Mouse (Mus musculus) layer of hippocampus, postnatal 36 days (tissue): ENCODE data around the gene Dbf4. TPM values are rescaled to one million over a fixed set of nuclear protein-coding genes. Genes with fewer than 3 reads are reported as not detected.
A peak's percentile ranks its signal among the peaks of the same experiment; 100 is the strongest.

Source experiments
- DNase-seq, 2 experiments: peaks; one replicate each; pipeline ENCODE4 v3.0.0; 2022
- total RNA-seq, 2 experiments: library from RNA; stranded (reverse); gene quantifications; 2 replicates each; pipeline ENCODE4 v1.2.3; 2021

Gene Dbf4
- total RNA-seq, 2 experiments from 2014 or later = 1.4 to 1.6 TPM

DNA sequence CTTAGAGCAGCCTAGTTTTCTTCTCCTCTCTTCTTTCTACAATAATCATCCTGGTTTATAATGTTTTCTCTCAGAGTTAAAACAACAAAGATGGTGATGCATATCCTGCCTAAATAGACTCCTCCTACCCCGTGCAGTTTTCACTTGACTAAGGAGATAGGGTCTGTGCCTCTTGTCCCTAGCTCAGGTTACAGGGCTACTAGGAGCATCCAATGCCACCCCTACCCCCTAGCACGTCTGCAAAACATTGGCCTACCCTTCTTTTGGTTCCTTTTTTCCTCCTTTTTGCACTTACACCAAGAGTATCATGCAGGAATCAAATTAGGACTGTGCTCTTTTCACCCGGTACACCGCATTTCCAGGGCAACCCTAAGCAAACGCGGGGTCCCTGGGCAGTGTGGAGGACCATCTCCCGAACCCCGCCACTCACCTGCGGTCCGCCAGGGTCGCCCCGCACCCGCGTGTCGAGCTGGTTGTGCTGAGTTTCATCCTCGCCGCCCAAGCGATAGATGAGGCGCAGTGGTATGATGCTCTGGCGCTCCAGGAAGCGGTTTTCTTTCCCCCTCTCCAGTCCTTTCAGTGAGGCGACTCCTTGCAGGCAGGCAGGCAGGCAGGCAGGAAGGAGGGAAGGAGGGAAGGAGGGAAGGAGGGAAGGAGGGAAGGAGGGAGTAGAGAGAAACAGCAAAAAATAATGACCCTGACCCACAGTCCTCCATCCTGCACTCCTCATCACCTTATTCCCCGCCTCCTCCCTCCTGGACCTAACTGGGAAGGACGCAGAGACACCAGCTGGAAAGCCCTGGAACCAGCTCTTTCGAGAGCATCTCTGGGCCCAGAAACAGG lies 55.5 kb downstream of the Dbf4 start:
- DNase-seq = peak; percentile 38 to 55

DNA sequence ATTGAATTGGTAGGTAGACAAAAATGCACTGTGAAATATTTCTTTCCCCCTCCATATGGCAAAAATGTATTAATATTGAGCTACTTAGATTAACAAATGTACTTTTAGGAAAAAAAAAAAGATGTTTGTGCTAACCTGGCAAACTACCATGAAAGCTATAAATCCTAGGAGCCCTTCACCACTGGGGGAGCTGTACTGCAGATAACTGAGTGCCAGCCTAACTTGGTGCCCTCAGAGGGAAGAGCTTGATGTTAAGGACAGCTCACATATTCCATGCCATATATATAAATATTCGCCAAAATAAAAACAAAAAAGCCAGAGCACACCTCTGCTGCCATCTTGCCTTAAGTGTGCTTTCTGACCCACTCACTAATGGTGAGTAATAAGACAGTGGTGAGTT lies 60.2 kb downstream of the Dbf4 start:
- DNase-seq = no peak

DNA sequence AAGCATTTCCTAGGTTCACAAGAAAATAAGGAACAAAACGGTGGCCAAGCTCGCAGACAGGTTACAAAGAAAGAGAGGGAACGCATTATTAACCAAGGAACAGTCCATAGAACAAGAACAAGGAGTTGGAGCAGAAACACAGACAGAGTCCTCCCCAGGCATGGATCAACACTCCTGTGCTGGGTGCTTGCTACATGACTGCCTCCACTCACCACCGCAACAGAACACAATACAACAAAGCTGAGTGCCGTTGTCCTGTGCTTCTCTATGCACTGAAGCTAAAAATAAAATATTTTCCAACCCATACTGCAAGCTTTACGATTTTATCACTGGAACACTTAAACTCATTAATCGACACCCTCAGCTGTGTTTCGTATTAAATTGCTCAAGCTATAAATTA lies 64.8 kb downstream of the Dbf4 start:
- no peak for DNase-seq

DNA sequence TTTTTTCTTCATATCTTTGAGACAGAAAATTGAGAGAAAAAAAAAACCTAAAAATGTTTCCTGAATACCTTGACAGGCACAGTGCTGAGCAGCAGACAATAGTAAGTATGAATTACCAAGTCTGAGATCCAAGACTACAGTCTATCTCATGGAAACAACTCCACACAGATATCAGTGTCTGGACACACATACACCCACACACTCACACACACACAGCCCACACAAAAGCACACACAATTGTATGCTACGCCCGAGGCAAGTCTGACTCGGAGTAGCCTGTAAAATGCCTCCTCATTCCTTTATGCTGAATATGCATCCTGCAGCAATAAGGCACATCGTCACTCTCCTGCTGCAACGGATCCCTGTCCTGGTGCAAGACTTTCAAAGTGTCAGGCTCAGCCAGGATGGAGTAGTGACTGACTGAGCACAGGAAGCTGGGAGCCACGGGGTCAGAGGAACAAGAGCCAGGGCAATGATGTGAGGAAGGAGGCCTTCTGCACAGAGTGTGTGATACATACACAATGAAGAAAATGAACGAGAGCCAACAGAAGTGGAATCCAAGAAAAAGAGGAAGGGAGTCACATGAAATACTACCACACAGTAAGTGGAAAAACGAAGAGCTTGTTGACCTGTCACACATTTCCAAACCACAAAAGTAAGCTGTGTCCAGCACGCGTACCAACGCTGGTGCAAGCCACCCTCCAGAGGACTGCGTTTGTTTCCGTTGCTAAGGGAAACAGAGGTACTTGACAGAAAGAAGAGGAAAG lies 65.4 kb downstream of the Dbf4 start:
- DNase-seq = no peak

DNA sequence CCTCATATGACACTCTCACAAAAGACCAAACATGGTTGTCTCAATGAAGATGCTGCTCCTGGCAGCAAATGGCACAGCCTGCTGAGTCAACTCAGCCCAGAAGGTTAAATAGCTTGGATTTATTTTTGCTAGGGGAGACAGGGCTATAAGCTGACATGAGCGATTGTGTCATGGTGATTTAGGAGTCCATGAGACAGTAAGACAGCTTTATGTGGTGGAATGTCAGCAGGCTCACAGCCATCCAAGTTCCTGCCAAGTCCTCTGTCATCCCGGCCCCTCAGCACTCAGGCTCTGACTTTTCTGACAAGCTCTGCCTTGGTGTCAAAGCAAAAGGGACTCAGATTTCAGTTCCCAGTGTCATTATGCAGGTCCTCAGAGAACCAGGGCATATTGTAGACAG lies 66.2 kb downstream of the Dbf4 start:
- no peak for DNase-seq

DNA sequence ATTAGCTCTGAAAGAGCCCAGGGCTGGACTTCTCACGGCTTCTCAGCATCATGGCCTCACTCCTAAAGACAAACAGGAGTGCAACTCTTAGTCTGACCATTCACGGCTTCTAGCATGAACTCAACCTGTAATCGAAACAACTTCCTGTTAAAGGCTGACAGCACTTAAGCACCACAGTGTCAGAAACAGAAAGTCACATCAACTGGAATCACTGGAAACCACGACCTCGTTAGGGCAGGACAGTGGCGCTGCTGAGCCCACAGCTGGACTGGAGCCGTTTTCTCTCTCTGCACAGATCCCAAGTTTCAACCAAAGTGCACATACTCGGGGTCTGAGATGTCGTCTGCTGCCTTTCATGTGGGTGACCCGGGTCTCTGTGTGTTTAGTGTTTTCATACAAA lies 73.0 kb downstream of the Dbf4 start:
- DNase-seq = no peak

Other genes with a start within 250 kb of the Dbf4 start
- gene Adam22, start 54.6 kb downstream of the Dbf4 start, total RNA-seq = 100 to 1,000 TPM; 153 to 161 TPM
- 10 to 100 TPM; 13.0 to 15.0 TPM for gene Slc25a40, start 134 bp upstream of the Dbf4 start, total RNA-seq
- gene Rundc3b, start 200.2 kb upstream of the Dbf4 start, total RNA-seq = 10 to 100 TPM; 31.1 to 32.1 TPM
- 10 to 100 TPM; 14.8 to 16.2 TPM for gene Abcb1a, start 237.4 kb upstream of the Dbf4 start, total RNA-seq